Mouse (Mus musculus) testis, adult 2 months (tissue): ENCODE measurements around the gene Rpl35. TPM values are rescaled to one million over a fixed set of nuclear protein-coding genes. Genes with fewer than 3 reads are reported as not detected.
A peak's percentile ranks its signal among the peaks of the same experiment; 100 is the strongest.

Experiments used
- H3K27ac ChIP-seq: fragments of 200-500 bp; 2 replicates; pipeline ENCODE4 v1.5.1; 2012; ENCODE audit warnings: low read depth, low read length; ENCODE audit not compliant: control insufficient read depth, insufficient read depth
- H3K27me3 ChIP-seq: fragments of 200-500 bp; 2 replicates; pipeline ENCODE4 v1.6.1; 2012; ENCODE audit warnings: mild to moderate bottlenecking, low read length, moderate library complexity; ENCODE audit not compliant: control insufficient read depth, insufficient read depth
- H3K36me3 ChIP-seq: fragments of 200-500 bp; 2 replicates; pipeline ENCODE4 v1.6.1; 2012; ENCODE audit warnings: mild to moderate bottlenecking, low read length; ENCODE audit not compliant: control insufficient read depth, insufficient read depth
- H3K4me1 ChIP-seq: fragments of 200-500 bp; 2 replicates; pipeline ENCODE4 v1.6.1; 2012; ENCODE audit warnings: low read length; ENCODE audit not compliant: control insufficient read depth, insufficient read depth
- H3K4me3 ChIP-seq: fragments of 200-500 bp; 2 replicates; pipeline ENCODE4 v1.5.1; 2012; ENCODE audit warnings: low read depth, mild to moderate bottlenecking, low read length, moderate library complexity, mixed read lengths; ENCODE audit not compliant: control insufficient read depth
- CTCF ChIP-seq: fragments of 200-500 bp; IDR thresholded peaks from 2 replicates; pipeline ENCODE4 v1.5.1; 2012; ENCODE audit warnings: low read depth, mild to moderate bottlenecking, inconsistent platforms, low read length, moderate library complexity; ENCODE audit not compliant: control insufficient read depth, insufficient read depth, insufficient replicate concordance
- POLR2A ChIP-seq: fragments of 200-500 bp; IDR thresholded peaks from 2 replicates; pipeline ENCODE4 v1.6.1; 2012; ENCODE audit warnings: low read depth, mild to moderate bottlenecking, inconsistent platforms, low read length, moderate library complexity; ENCODE audit not compliant: control insufficient read depth
- polyA plus RNA-seq: library from polyadenylated mRNA; depleted of rRNA; stranded (reverse); fragments of >200 nt; gene quantifications from 2 replicates; pipeline ENCODE4 v1.2.3, GENCODE M21; 2012

Rpl35 gene
- polyA plus RNA-seq, 1 experiment, result 162 TPM

DNA sequence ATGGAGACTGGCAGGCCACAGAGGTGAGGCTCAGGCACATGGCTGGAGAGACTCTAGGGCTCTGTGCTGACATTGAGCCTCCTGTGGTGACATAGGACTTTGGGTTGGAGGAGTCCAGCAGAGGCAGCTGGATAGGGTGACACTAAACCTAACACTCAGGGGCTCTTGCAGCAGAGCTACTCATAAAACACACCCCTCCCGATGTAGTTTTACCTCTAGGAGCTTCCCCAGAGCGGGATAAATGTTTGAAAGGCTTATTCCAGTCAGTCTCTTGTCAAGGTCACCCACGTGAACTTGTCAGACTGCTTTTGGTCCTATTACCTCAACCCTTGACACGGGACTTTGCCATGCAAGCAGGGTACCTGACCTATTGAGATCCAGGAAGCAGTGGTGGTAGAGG, 6.0 kb downstream of the Rpl35 start:
- Histone ChIP-seq H3K36me3 (no peaks in the 10 kb centered on the region), H3K4me3 (peak overlapping the region; percentile 86), H3K27ac (no peak overlapping the region), H3K27me3 (no peaks in the 10 kb centered on the region), H3K4me1 (peaks cover 14% of the 10 kb centered on the region)
- TF ChIP-seq POLR2A, result no peak
- no peak for TF ChIP-seq CTCF

DNA sequence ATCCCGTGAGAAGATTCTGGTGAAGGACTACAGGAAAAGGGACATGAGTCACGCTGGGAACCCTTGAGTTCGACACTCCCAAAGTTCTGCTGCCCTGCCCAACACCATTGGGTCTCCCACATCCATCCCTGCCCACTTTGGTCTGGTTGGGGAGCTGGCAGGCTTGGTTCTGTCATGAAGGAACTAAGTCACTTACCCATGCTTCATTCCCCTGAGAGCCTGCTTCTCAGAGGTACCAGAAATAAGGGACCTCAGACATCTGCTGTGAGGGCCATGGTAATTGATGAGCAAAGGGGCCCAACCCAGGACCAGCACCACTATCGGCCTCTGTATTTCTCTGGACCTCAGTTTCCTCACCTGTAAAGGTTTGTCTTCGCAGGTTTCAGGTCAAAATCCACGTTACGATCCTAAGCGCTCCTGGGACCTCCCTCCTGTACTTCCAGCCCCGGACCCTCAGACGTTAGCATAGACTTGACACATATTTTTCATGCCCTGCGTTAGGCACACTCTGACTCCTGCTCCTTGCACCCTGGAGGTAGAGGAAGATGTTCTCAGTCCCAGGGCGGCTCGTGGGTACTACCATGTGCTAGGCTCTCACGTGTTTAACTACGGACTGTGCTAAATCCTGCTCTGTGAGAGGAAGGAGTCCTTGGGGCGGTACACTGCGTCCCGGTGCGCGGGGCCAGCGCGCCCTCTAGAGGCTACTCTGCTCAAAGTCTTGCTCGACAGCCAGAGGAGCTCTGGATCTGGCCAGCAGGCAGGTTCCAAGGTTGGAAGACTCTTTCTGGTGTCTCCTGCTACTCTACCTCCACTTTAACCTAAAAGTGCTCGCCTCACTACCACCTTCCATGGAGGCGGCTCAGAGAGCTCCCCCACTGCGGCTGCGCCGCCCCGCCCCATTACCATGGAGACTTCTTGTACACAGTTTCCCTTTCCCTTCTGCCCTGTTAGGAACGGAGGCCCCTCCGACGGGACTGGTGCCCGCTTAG, 7.7 kb downstream of the Rpl35 start, which contains the start of gene Wdr38:
Gene Wdr38, plus strand, starts transcription at position 91 of the 989 bp plus-strand sequence.
- H3K27me3 ChIP-seq, result no peaks in the 10 kb centered on the region
- H3K4me3 ChIP-seq, result peak within 1 kb of the TSS; percentile 86
- no peaks in the 10 kb centered on the region for H3K36me3 ChIP-seq
- H3K27ac ChIP-seq, result 0 out of 2 replicates have a peak within 1 kb of the TSS, but pooled peaks have one; percentile 35
- peak; percentile 73 for TF ChIP-seq POLR2A
- peak; percentile 89 for TF ChIP-seq CTCF
- H3K4me1 ChIP-seq, result peaks cover 13% of the 10 kb centered on the region

DNA sequence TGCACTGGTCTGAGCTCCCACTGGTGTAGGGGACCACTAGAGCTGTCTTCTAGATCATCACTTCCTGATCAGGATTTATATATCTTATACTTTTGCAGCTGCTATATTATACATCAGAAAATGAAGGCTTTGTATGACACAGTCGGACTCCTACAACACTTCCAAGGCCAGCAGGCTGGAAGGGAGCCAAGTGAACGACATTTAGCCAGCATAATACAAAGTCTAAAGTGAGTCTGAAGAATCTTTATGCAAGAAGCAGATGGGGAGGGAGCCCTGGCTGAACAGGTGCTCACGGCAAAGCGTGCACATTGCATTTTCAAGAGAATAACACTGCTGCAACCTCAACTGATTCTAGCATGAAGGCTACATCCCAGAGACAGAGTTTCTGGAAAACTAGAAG, 13.0 kb downstream of the Rpl35 start:
- Histone ChIP-seq H3K4me3 (no peak overlapping the region), H3K27ac (no peak overlapping the region), H3K4me1 (peaks cover 3% of the 10 kb centered on the region), H3K36me3 (no peaks in the 10 kb centered on the region), H3K27me3 (no peaks in the 10 kb centered on the region)
- no peak for TF ChIP-seq POLR2A
- no peak for TF ChIP-seq CTCF

DNA sequence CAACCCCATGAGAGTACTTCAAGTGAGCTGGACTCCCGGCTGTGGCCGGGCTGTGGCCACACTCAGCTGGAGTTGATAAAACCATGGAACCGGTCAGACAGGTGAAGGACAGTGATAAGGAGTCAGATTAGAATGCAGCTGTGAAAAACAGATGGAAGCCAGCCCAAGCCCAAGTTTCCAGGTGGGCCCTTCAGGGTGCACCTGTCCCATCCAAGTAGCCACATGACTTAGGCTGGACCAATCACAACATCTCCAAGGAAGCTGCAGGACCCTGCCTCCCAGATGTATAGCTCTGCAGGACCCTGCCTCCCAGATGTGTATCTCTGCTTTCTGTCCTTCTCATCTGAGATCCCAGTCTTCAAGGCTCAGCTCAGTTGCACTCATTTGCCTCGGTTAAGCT, 13.4 kb downstream of the Rpl35 start:
- TF ChIP-seq CTCF (no peak), POLR2A (no peak)
- Histone ChIP-seq H3K27ac (no peak overlapping the region), H3K27me3 (no peaks in the 10 kb centered on the region), H3K4me1 (no peaks in the 10 kb centered on the region; the same call in 1 of the 2 replicates), H3K36me3 (no peaks in the 10 kb centered on the region), H3K4me3 (no peak overlapping the region)

- Histone ChIP-seq H3K4me1 (no peaks in the 10 kb centered on the region; the same call in 1 of the 2 replicates), H3K27me3 (no peaks in the 10 kb centered on the region), H3K36me3 (no peaks in the 10 kb centered on the region), H3K27ac (no peak overlapping the region), H3K4me3 (no peak overlapping the region)
- no peak for TF ChIP-seq CTCF
- no peak for TF ChIP-seq POLR2A
These were observed 16.5 kb downstream of the Rpl35 start for GRCm38 (mm10) chr2:38988929-38989328.

- TF ChIP-seq POLR2A (no peak), CTCF (no peak)
- Histone ChIP-seq H3K27ac (no peak overlapping the region), H3K36me3 (no peaks in the 10 kb centered on the region), H3K4me1 (no peaks in the 10 kb centered on the region; the same call in 1 of the 2 replicates), H3K4me3 (no peak overlapping the region), H3K27me3 (no peaks in the 10 kb centered on the region)
These were observed 17.5 kb downstream of the Rpl35 start for GRCm38 (mm10) chr2:38987803-38988510.

- Histone ChIP-seq H3K36me3 (no peaks in the 10 kb centered on the region), H3K27ac (no peak overlapping the region), H3K4me3 (no peak overlapping the region), H3K4me1 (no peaks in the 10 kb centered on the region; the same call in 1 of the 2 replicates), H3K27me3 (no peaks in the 10 kb centered on the region)
- TF ChIP-seq POLR2A, result no peak
- TF ChIP-seq CTCF, result no peak
These were observed 18.1 kb downstream of the Rpl35 start for GRCm38 (mm10) chr2:38987371-38987770.
